Mouse (Mus musculus) effector memory CD4-positive, alpha-beta T cell, adult 5 months (primary cell): ENCODE data around the gene Ckmt1. TPM values are rescaled to one million over a fixed set of nuclear protein-coding genes. Genes with fewer than 3 reads are reported as not detected.

Experiments
- polyA plus RNA-seq: library from polyadenylated mRNA; unstranded; fragments of 100-300 nt; shearing (Covaris generic); gene quantifications from one replicate; pipeline ENCODE4 v1.2.1, GENCODE M21; 2017

The Ckmt1 gene
- not detected for polyA plus RNA-seq

DNA sequence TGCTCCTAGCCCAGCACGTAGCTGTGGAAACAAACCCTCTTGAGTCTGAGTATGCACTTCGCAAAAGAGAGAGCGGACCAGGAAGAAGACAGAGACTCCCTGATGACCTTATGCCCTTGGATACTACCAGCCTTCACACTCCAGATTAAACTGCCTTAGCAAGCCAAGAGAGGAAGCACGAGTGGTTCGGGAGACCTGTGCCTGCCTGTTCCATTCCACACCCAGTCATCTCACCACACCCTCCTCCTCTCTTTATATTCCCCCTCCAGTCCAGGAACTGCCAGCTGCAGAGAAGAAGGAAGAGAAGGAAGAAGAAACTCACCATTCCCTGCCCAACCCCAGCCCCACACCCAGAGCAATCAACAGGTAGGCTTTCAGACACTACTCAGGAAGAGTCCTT lies at the start of gene Ckmt1:
Gene Ckmt1, plus strand, starts transcription at position 221 of the 400 bp plus-strand sequence.

DNA sequence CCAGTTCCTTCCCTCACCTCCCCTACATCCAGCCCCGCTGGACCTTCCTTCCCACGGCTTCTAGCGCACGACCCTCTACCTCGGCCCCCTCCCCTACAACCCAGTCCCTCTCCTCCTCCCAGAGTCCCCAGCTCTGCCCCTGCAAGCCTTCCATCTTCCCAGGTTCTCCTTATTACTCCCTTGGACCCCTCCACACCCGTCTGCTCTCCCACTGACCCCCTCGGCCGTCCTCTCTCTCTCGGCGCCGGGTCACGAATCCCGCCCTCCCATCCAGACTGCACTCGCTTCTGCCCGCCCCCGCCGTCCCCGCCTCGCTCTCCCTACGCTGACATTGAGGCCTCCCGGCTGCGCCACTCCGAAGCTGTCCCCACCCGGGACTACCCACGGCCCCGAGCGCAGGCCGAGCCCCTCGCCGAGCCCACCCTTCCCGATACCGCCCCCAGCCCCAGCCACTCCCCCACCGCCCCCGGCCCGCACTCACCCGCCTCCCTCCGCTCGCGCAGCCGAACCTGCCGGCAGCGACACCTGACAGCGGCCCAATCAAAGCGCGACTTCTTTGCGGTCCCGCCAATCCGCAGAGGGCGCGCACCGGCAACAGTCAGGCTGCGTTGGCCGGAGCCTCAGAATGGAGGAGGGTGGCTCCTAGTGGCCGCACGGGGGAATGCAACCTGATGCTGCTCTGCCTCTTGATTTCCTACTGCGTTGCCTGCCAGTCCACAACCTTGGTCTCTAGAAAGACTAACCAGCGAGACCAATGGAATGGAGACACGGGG lies 2.5 kb upstream of the Ckmt1 start, which contains the start of gene Ppip5k1:
Gene Ppip5k1, minus strand, starts transcription at position 577 of the 773 bp plus-strand sequence.

DNA sequence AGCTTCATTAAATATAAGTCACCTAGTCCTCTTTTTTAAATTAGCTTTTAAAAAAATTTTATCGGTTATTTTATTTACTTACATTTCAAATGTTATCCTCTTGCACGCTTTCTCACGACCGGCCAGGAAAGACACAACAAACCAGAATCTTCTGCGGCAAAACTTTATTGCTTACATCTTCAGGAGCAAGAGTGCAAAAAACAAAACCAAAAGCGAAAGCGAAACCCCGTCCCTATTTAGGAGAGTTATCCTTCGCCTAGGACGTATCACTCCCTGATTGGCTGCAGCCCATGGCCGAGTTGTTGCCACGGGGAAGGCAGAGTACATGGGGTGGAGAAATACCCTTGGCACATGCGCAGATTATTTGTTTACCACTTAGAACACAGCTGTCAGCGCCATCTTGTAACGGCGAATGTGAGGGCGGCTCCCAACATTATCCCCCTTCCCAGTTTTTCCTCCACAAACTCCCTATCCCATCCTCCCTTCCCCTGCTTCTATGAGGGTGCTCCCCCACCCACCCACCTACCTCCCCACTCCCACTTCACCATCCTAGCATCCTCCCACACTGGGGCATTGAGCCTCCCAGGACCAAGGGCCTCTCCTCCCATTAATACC lies 29.6 kb downstream of the Ckmt1 start, which contains the start of gene Strc:
Gene Strc, minus strand, starts transcription at position 208 of the 615 bp plus-strand sequence.

Other genes starting within 250 kb of the Ckmt1 start
- gene Tgm7, start 247.9 kb upstream of the Ckmt1 start, polyA plus RNA-seq: not detected
- 7.2 TPM for gene Adal, start 217.3 kb upstream of the Ckmt1 start, polyA plus RNA-seq
- 14.0 TPM for gene Lcmt2, start 217.1 kb upstream of the Ckmt1 start, polyA plus RNA-seq
- gene Tubgcp4, start 187.1 kb upstream of the Ckmt1 start, polyA plus RNA-seq: 51.9 TPM
- 21.5 TPM for gene Zscan29, start 186.6 kb upstream of the Ckmt1 start, polyA plus RNA-seq
- 69.7 TPM for gene Trp53bp1, start 86.3 kb upstream of the Ckmt1 start, polyA plus RNA-seq
- gene Map1a, start 68.1 kb upstream of the Ckmt1 start, polyA plus RNA-seq: not detected
- 13.4 TPM for gene Ppip5k1, start 2.3 kb upstream of the Ckmt1 start, polyA plus RNA-seq
- 0.59 TPM for gene Strc, start 29.5 kb downstream of the Ckmt1 start, polyA plus RNA-seq
- 371 TPM for gene Pdia3, start 56.1 kb downstream of the Ckmt1 start, polyA plus RNA-seq
- 1.8 TPM for gene Catsper2, start 56.1 kb downstream of the Ckmt1 start, polyA plus RNA-seq
- 0.45 TPM for gene Ell3, start 86.6 kb downstream of the Ckmt1 start, polyA plus RNA-seq
- gene Serf2, start 91.5 kb downstream of the Ckmt1 start, polyA plus RNA-seq: 338 TPM
- gene Hypk, start 95.6 kb downstream of the Ckmt1 start, polyA plus RNA-seq: 103 TPM
- gene Serinc4, start 99.1 kb downstream of the Ckmt1 start, polyA plus RNA-seq: not detected
- 108 TPM for gene Mfap1b, start 116.4 kb downstream of the Ckmt1 start, polyA plus RNA-seq
- 30.9 TPM for gene Mfap1a, start 149.0 kb downstream of the Ckmt1 start, polyA plus RNA-seq
- 3.8 TPM for gene Wdr76, start 149.0 kb downstream of the Ckmt1 start, polyA plus RNA-seq